Mouse (Mus musculus) layer of hippocampus, adult 11-12 months (tissue): Measurements from ENCODE around the gene Zbtb20.

Experiments used
- DNase-seq: peaks from one replicate; pipeline ENCODE4 v3.0.0; 2022; ENCODE audit warnings: low spot score

Gene Zbtb20

GRCm38 (mm10) chr16:43303245-43304197, 427.8 kb downstream of the Zbtb20 start:
- peak; percentile 46 for DNase-seq

GRCm38 (mm10) chr16:43309968-43310431, 434.3 kb downstream of the Zbtb20 start:
- no peak for DNase-seq

GRCm38 (mm10) chr16:43324009-43324408, 448.3 kb downstream of the Zbtb20 start:
- DNase-seq, result no peak

GRCm38 (mm10) chr16:43328221-43328620, 452.5 kb downstream of the Zbtb20 start:
- DNase-seq, result no peak

- DNase-seq, result no peak
These were observed 454.5 kb downstream of the Zbtb20 start for GRCm38 (mm10) chr16:43330206-43330605.

- DNase-seq, result no peak
These were observed 455.8 kb downstream of the Zbtb20 start for GRCm38 (mm10) chr16:43331440-43331839.

GRCm38 (mm10) chr16:43332734-43333133, 457.1 kb downstream of the Zbtb20 start:
- no peak for DNase-seq

GRCm38 (mm10) chr16:43333265-43333664, 457.6 kb downstream of the Zbtb20 start:
- no peak for DNase-seq

- DNase-seq, result no peak
These were observed 458.9 kb downstream of the Zbtb20 start for GRCm38 (mm10) chr16:43334411-43335150.

GRCm38 (mm10) chr16:43335151-43335823, 459.6 kb downstream of the Zbtb20 start:
- no peak for DNase-seq

GRCm38 (mm10) chr16:43335824-43336215, 460.1 kb downstream of the Zbtb20 start:
- no peak for DNase-seq

- no peak for DNase-seq
These were observed 465.0 kb downstream of the Zbtb20 start for GRCm38 (mm10) chr16:43340712-43341111.

- DNase-seq, result no peak
These were observed 466.3 kb downstream of the Zbtb20 start for GRCm38 (mm10) chr16:43341916-43342455.

- no peak for DNase-seq
These were observed 470.4 kb downstream of the Zbtb20 start for GRCm38 (mm10) chr16:43346094-43346493.

- no peak for DNase-seq
These were observed 480.3 kb downstream of the Zbtb20 start for GRCm38 (mm10) chr16:43355776-43356645.

- DNase-seq, result no peak
These were observed 483.9 kb downstream of the Zbtb20 start for GRCm38 (mm10) chr16:43359546-43359945.

GRCm38 (mm10) chr16:43360112-43360511, 484.4 kb downstream of the Zbtb20 start:
- no peak for DNase-seq

- DNase-seq, result no peak
These were observed 485.3 kb downstream of the Zbtb20 start for GRCm38 (mm10) chr16:43360838-43361480.

GRCm38 (mm10) chr16:43362651-43363300, 487.1 kb downstream of the Zbtb20 start:
- peak; percentile 37 for DNase-seq

- no peak for DNase-seq
These were observed 487.6 kb downstream of the Zbtb20 start for GRCm38 (mm10) chr16:43363316-43363715.
